Mouse (Mus musculus): Measurements from ENCODE around the gene Zic4. TPM values are rescaled to one million over a fixed set of nuclear protein-coding genes. Genes with fewer than 3 reads are reported as not detected.

The Zic4 gene
- polyA plus RNA-seq, 1 experiment from 2014 or later: 7.6 TPM

DNA sequence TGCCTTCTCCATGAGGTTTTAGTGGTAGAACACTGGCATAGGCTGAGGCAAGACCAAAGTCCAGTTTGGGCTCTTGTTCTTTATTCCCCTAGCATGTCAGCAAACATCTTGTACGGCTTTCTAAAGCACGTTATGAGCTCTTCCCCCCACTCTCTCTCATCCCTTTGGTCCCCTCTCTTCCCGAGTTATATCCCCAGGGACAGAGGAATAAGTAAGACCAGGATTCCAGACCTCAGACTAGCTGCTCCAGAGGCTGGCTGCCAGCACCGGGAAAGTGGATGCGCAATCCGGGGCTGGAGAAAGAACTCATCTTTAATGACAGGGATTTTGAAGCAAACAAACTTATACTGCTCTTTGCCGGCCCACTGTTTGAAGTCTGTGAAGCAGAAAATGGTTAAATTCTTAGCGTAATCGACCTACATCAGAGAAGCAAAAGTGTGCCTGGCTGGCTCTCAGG lies 18.3 kb downstream of the Zic4 start:
- Histone ChIP-seq H3K4me2 (ENCODE audit: low read depth, low read length) (peak overlapping the region; percentile 89; the same call in 1 of the 2 replicates), H3K27me3 (replicated peaks; ENCODE audit: control insufficient read depth, insufficient read depth, low read length) (peaks cover 100% of the 10 kb centered on the region), H3K4me1 (ENCODE audit: control insufficient read depth, insufficient read depth, low read length) (peaks cover 7% of the 10 kb centered on the region; the same call in 1 of the 2 replicates), H3K36me3 (ENCODE audit: control insufficient read depth, insufficient read depth, low read length) (no peaks in the 10 kb centered on the region), H3K27ac (replicated peaks; ENCODE audit: low read depth, low read length) (no peak overlapping the region; the same call in 1 of the 2 replicates), H3K9me3 (ENCODE audit: control insufficient read depth, low read length) (no peaks in the 10 kb centered on the region), H3K9ac (ENCODE audit: low read depth, low read length) (peak overlapping the region; percentile 19; the same call in 1 of the 2 replicates), H3K4me3 (ENCODE audit: low read depth, low read length) (peak overlapping the region; percentile 50; the same call in 1 of the 2 replicates)
- WGBS: 2% methylated on average over 9 of the region's 9 CpGs
- DNase-seq (ENCODE audit: low spot score) (no peak), ATAC-seq (ENCODE audit: low read depth) (no peak)

- H3K4me2 ChIP-seq (ENCODE audit: low read depth, low read length): peak overlapping the region; percentile 89
- no peaks in the 10 kb centered on the region for H3K36me3 ChIP-seq (ENCODE audit: control insufficient read depth, insufficient read depth, low read length)
- DNase-seq (ENCODE audit: low spot score): no peak
- H3K9me3 ChIP-seq (ENCODE audit: control insufficient read depth, low read length): no peaks in the 10 kb centered on the region
- H3K27me3 ChIP-seq (replicated peaks; ENCODE audit: control insufficient read depth, insufficient read depth, low read length): peaks cover 100% of the 10 kb centered on the region
- ATAC-seq (ENCODE audit: low read depth): peak; percentile 70
- H3K4me1 ChIP-seq (ENCODE audit: control insufficient read depth, insufficient read depth, low read length): peaks cover 7% of the 10 kb centered on the region; the same call in 1 of the 2 replicates
- peak overlapping the region; percentile 63 for H3K9ac ChIP-seq (ENCODE audit: low read depth, low read length)
- peak overlapping the region; percentile 50 for H3K4me3 ChIP-seq (ENCODE audit: low read depth, low read length)
- WGBS: under 1% methylated on average over 29 of the region's 76 CpGs
- H3K27ac ChIP-seq (replicated peaks; ENCODE audit: low read depth, low read length): no peak overlapping the region; the same call in 1 of the 2 replicates
These were observed 19.3 kb downstream of the Zic4 start for GRCm38 (mm10) chr9:91381284-91382110.

- WGBS: under 1% methylated on average over 2 of the region's 2 CpGs
- Histone ChIP-seq H3K4me1 (ENCODE audit: control insufficient read depth, insufficient read depth, low read length) (peaks cover 7% of the 10 kb centered on the region; the same call in 1 of the 2 replicates), H3K4me2 (ENCODE audit: low read depth, low read length) (peak overlapping the region; percentile 89), H3K36me3 (ENCODE audit: control insufficient read depth, insufficient read depth, low read length) (no peaks in the 10 kb centered on the region), H3K9ac (ENCODE audit: low read depth, low read length) (peak overlapping the region; percentile 63; the same call in 1 of the 2 replicates), H3K4me3 (ENCODE audit: low read depth, low read length) (peak overlapping the region; percentile 50; the same call in 1 of the 2 replicates), H3K9me3 (ENCODE audit: control insufficient read depth, low read length) (no peaks in the 10 kb centered on the region), H3K27ac (replicated peaks; ENCODE audit: low read depth, low read length) (no peak overlapping the region; the same call in 1 of the 2 replicates), H3K27me3 (replicated peaks; ENCODE audit: control insufficient read depth, insufficient read depth, low read length) (peaks cover 100% of the 10 kb centered on the region)
- DNase-seq (ENCODE audit: low spot score) (no peak), ATAC-seq (ENCODE audit: low read depth) (no peak)
These were observed 19.8 kb downstream of the Zic4 start for GRCm38 (mm10) chr9:91382111-91382379.

DNA sequence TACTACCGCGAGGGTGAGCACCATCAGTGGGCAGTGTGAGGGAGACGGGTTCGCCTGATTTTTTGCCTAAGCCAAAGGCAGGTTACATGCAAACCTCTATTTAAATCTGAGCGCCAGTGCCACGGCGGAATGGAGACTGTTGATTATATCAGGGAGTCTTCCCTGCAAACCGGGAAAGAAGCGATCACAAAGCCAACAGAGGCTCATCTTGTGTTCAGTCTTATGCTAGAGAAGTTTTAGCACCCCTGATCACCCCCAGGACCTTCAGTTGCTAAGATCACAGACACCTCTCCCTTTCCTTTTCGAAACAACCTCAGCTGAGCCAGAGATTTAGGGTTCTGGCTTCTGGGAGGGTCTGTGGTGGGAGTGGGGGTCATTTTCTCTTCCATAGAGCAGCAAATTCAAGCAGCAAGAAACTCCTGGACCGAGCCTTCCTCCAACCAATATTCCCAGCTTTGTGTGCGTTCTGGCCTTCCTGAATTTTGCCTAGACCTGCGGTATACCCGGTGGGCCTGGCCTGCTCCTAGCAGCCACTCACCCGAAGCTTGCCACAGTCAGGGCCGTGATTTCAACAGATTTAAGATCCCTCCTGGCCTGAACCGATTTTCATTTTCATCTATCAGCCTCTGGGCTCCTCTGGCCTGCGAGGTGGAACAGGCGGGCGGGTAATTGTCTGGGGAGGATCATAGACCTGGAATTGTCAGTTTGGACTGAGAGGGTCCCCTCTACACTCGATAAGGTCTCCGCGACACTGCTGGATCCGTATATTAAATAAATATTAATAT lies 20.4 kb downstream of the Zic4 start:
- H3K36me3 ChIP-seq (ENCODE audit: control insufficient read depth, insufficient read depth, low read length): no peaks in the 10 kb centered on the region
- no peak overlapping the region for H3K9ac ChIP-seq (ENCODE audit: low read depth, low read length)
- WGBS: 5% methylated on average over 24 of the region's 24 CpGs
- peaks cover 7% of the 10 kb centered on the region; the same call in 1 of the 2 replicates for H3K4me1 ChIP-seq (ENCODE audit: control insufficient read depth, insufficient read depth, low read length)
- peak overlapping the region; percentile 89; the same call in 1 of the 2 replicates for H3K4me2 ChIP-seq (ENCODE audit: low read depth, low read length)
- no peak overlapping the region for H3K4me3 ChIP-seq (ENCODE audit: low read depth, low read length)
- no peak for DNase-seq (ENCODE audit: low spot score)
- H3K27me3 ChIP-seq (replicated peaks; ENCODE audit: control insufficient read depth, insufficient read depth, low read length): peaks cover 100% of the 10 kb centered on the region
- H3K27ac ChIP-seq (replicated peaks; ENCODE audit: low read depth, low read length): no peak overlapping the region; the same call in 1 of the 2 replicates
- no peak for ATAC-seq (ENCODE audit: low read depth)
- H3K9me3 ChIP-seq (ENCODE audit: control insufficient read depth, low read length): no peaks in the 10 kb centered on the region

DNA sequence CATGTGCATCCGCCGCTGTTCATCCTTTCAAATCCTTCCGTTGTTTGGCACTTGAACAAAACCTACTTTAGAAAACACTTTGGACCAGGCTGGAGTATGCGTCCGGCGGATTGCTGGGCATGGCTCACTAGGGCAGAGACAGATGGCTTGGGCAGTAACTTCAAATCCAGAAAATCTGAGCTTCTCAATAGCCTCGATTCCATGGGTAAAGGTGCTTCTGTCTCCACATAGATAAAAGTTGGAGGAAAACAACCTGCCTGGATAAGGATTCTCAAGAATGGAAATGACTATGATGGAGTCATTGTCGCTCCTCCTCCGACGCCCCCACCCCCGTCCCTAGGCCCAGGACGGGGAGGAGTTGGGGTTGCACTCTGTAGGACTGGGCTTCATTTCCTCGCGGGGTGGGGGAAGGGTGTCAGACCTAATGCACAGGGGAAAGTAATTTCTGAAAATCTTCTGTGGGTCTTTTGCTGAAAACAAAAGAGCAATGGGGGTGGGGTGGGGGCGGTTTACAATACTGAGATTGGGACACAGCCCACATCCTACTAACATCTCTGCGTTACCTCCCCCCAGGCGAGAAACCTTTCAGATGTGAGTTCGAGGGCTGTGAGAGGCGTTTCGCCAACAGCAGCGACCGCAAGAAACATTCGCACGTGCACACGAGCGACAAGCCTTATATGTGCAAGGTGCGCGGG lies 21.4 kb downstream of the Zic4 start:
- H3K4me1 ChIP-seq (ENCODE audit: control insufficient read depth, insufficient read depth, low read length): peaks cover 7% of the 10 kb centered on the region; the same call in 1 of the 2 replicates
- no peak overlapping the region for H3K27ac ChIP-seq (replicated peaks; ENCODE audit: low read depth, low read length)
- peak overlapping the region; percentile 2; the same call in 1 of the 2 replicates for H3K4me3 ChIP-seq (ENCODE audit: low read depth, low read length)
- 1% methylated on average over 26 of the region's 28 CpGs for WGBS
- peaks cover 100% of the 10 kb centered on the region for H3K27me3 ChIP-seq (replicated peaks; ENCODE audit: control insufficient read depth, insufficient read depth, low read length)
- no peaks in the 10 kb centered on the region for H3K36me3 ChIP-seq (ENCODE audit: control insufficient read depth, insufficient read depth, low read length)
- H3K9ac ChIP-seq (ENCODE audit: low read depth, low read length): no peak overlapping the region
- H3K4me2 ChIP-seq (ENCODE audit: low read depth, low read length): peak overlapping the region; percentile 21; the same call in 1 of the 2 replicates
- DNase-seq (ENCODE audit: low spot score) (no peak), ATAC-seq (ENCODE audit: low read depth) (no peak)
- no peaks in the 10 kb centered on the region for H3K9me3 ChIP-seq (ENCODE audit: control insufficient read depth, low read length)

DNA sequence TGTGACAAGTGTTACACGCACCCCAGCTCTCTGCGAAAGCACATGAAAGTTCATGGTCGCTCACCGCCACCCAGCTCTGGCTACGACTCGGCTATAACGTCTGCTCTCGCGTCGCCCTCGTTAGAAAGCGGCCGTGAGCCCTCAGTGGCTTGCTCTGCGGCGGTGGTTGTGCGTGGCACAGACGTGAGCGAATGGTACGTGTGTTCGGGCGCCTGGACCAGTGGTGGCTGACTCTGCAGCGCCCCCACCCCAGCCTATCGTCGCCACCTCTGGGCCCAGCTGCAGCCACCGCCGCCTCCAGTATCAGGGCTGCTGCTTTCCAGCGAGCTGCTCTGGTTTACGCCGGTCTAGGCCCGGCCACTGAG lies 21.9 kb downstream of the Zic4 start:
- ATAC-seq (ENCODE audit: low read depth) (peak; percentile 31), DNase-seq (ENCODE audit: low spot score) (no peak)
- no peak overlapping the region for H3K9ac ChIP-seq (ENCODE audit: low read depth, low read length)
- peak overlapping the region; percentile 21; the same call in 1 of the 2 replicates for H3K4me2 ChIP-seq (ENCODE audit: low read depth, low read length)
- H3K4me3 ChIP-seq (ENCODE audit: low read depth, low read length): peak overlapping the region; percentile 2; the same call in 1 of the 2 replicates
- no peaks in the 10 kb centered on the region for H3K9me3 ChIP-seq (ENCODE audit: control insufficient read depth, low read length)
- WGBS: under 1% methylated on average over 25 of the region's 30 CpGs
- H3K27ac ChIP-seq (replicated peaks; ENCODE audit: low read depth, low read length): no peak overlapping the region
- peaks cover 100% of the 10 kb centered on the region for H3K27me3 ChIP-seq (replicated peaks; ENCODE audit: control insufficient read depth, insufficient read depth, low read length)
- peaks cover 7% of the 10 kb centered on the region; the same call in 1 of the 2 replicates for H3K4me1 ChIP-seq (ENCODE audit: control insufficient read depth, insufficient read depth, low read length)
- no peaks in the 10 kb centered on the region for H3K36me3 ChIP-seq (ENCODE audit: control insufficient read depth, insufficient read depth, low read length)

DNA sequence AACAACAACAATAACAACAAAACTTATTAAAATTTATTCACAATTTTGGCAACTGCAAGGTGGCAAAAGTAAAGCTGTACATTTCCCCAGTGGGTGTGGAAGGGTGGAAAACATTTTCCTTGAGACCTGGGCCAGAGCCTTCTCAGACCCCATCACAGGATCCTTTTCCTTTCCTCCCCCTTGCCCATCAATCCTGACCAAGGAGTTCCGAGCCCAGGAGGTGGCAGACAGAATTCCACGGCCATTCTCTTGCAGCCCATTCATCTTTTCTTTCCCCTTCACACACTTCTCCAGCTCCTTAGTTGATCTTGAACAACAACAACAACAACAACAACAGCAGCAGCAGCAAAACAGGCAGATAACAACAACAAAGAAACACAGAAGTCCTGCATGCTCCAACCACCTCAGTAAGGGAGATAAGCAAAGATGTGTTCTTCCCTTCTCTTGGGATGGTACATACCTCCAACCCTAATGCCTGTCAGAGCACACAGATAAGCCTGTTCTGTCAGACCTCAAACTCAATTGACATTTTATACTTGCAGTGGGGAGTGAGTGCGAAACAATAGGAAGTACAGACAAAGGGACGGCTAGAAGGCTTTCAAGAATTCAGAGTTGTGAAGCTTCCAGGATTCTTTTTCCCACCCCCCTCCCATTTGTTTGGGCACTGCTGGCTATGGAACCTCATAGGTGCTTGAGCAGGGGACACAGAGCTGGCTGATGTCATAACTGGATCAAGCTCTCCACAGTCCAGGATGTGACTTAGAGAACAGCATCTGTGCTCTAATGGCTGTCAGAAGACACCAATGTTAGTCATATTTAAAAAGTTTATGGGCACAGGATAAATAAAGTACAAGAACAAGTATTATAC lies 22.7 kb downstream of the Zic4 start:
- H3K4me1 ChIP-seq (ENCODE audit: control insufficient read depth, insufficient read depth, low read length): peaks cover 7% of the 10 kb centered on the region; the same call in 1 of the 2 replicates
- 13% methylated on average over 4 of the region's 4 CpGs for WGBS
- DNase-seq (ENCODE audit: low spot score) (no peak), ATAC-seq (ENCODE audit: low read depth) (no peak)
- H3K36me3 ChIP-seq (ENCODE audit: control insufficient read depth, insufficient read depth, low read length): no peaks in the 10 kb centered on the region
- H3K4me3 ChIP-seq (ENCODE audit: low read depth, low read length): no peak overlapping the region
- no peak overlapping the region for H3K27ac ChIP-seq (replicated peaks; ENCODE audit: low read depth, low read length)
- H3K9me3 ChIP-seq (ENCODE audit: control insufficient read depth, low read length): no peaks in the 10 kb centered on the region
- H3K27me3 ChIP-seq (replicated peaks; ENCODE audit: control insufficient read depth, insufficient read depth, low read length): peaks cover 100% of the 10 kb centered on the region
- H3K9ac ChIP-seq (ENCODE audit: low read depth, low read length): no peak overlapping the region
- no peak overlapping the region for H3K4me2 ChIP-seq (ENCODE audit: low read depth, low read length)

All from embryonic facial prominence, embryonic 14.5 days (tissue).